Mouse (Mus musculus) hindbrain, embryonic 12.5 days (tissue): ENCODE measurements around the gene Ythdf1. TPM values are rescaled to one million over a fixed set of nuclear protein-coding genes. Genes with fewer than 3 reads are reported as not detected.

Experiments used
- ATAC-seq: fragments of 200-750 bp; cut with Nextera tagmentation; 2 replicates; pipeline ENCODE4 v1.8.0; 2017; ENCODE audit warnings: moderate TSS enrichment; ENCODE audit not compliant: low FRiP score
- H3K27ac ChIP-seq: fragments of 300-500 bp; sonication (generic); 2 replicates; pipeline ENCODE4 v1.5.1; 2016; ENCODE audit warnings: mild to moderate bottlenecking
- H3K27me3 ChIP-seq: fragments of 300-500 bp; sonication (generic); 2 replicates; pipeline ENCODE4 v1.6.1; 2016; ENCODE audit warnings: mild to moderate bottlenecking
- H3K36me3 ChIP-seq: fragments of 300-500 bp; sonication (generic); 2 replicates; pipeline ENCODE4 v1.6.1; 2016; ENCODE audit warnings: mild to moderate bottlenecking
- H3K4me1 ChIP-seq: fragments of 300-500 bp; sonication (generic); 2 replicates; pipeline ENCODE4 v1.6.1; 2016
- H3K4me2 ChIP-seq: fragments of 300-500 bp; sonication (generic); replicated peaks from 2 replicates; pipeline ENCODE4 v1.6.1; 2016; ENCODE audit warnings: mild to moderate bottlenecking
- H3K4me3 ChIP-seq: fragments of 300-500 bp; sonication (generic); 2 replicates; pipeline ENCODE4 v1.5.1; 2016; ENCODE audit warnings: mild to moderate bottlenecking
- H3K9ac ChIP-seq: fragments of 300-500 bp; sonication (generic); 2 replicates; pipeline ENCODE4 v1.6.1; 2016; ENCODE audit warnings: mild to moderate bottlenecking, moderate library complexity
- H3K9me3 ChIP-seq: fragments of 300-500 bp; sonication (generic); replicated peaks from 2 replicates; pipeline ENCODE4 v1.6.1; 2016; ENCODE audit warnings: mild to moderate bottlenecking
- WGBS: fragments of 180-500 bp; shearing (Covaris S2); methylation state at CpG from one replicate; pipeline ENCODE4 v1.1.7; 2016; 5-methylcytosine and 5-hydroxymethylcytosine counted together
- polyA plus RNA-seq: library from polyadenylated mRNA; unstranded; fragments of >200 nt; fragmentation: Nextera tagmentation; extraction: Ambion mirVana; gene quantifications from 2 replicates; pipeline ENCODE4 v1.2.1, GENCODE M21; 2016

Gene Ythdf1
- polyA plus RNA-seq, 1 experiment from 2014 or later, result 61.0 TPM

DNA sequence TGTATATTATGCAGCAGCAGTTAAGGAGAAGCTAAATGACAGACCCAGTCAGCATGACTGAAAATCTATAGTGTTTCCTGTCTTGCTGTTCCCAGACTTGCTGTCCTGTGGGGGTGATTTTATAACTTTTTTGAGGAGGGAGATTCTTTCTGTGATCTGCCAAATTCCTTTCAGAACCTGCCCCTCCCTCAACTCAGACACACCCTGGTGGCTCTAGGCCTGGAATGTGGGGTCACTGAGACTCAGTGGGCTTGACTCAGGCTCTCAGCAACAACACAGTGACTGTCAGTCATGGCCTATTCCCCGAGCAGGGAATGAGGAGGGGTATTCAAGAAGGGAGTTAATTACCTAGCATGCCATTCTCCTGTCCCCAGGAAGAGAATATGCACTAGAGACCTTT, 29.2 kb upstream of the Ythdf1 start:
- no peak for ATAC-seq
- Histone ChIP-seq H3K27ac (no peak overlapping the region), H3K27me3 (no peaks in the 10 kb centered on the region), H3K36me3 (no peaks in the 10 kb centered on the region), H3K4me3 (no peak overlapping the region), H3K4me2 (no peak overlapping the region), H3K9me3 (no peaks in the 10 kb centered on the region), H3K4me1 (peaks cover 48% of the 10 kb centered on the region), H3K9ac (no peak overlapping the region)
- 24% methylated on average over 1 of the region's 1 CpGs for WGBS

DNA sequence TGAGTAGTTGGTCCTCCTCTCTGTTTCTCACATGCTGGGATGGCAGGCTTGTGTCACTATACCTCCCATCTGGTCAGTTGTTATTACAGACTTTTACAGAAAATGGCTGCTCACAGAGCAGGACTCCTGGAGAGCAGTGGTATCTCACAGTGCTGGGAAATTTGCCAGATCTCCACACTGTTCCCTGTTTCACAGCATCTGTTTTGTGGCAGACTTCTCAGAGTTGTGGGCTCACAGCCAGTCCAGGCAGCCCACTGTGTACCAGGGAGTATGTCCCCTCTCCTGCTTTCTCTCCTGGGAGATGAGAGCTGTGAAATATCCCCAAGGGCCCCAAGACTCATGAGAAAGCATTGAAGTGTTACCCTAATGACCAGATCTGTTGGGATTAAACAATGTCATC, 21.1 kb upstream of the Ythdf1 start:
- H3K36me3 ChIP-seq, result peaks cover 27% of the 10 kb centered on the region
- no peaks in the 10 kb centered on the region for H3K27me3 ChIP-seq
- no peaks in the 10 kb centered on the region for H3K4me1 ChIP-seq
- no peak for ATAC-seq
- no peak overlapping the region for H3K27ac ChIP-seq
- H3K9ac ChIP-seq, result no peak overlapping the region
- H3K4me3 ChIP-seq, result no peak overlapping the region
- no peak overlapping the region for H3K4me2 ChIP-seq
- no peaks in the 10 kb centered on the region for H3K9me3 ChIP-seq

DNA sequence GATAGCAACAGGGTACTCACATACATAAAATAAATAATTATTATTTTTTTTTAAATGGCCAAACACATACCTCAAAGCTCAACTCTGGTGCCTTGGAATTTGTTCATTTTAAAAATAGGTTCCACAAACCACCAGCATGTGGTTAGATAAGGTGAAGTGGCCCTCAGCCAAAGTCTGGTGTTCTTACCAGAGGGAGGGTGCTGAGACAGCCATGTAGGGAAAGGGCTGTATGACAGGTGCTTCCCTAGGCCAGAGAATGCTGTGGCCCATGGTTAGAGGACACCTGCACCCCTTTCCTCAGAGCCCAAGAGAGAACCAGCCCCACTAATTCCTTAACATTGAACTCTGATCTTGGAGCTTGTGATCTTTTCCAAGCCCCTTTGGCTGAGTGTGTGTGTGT, 19.4 kb upstream of the Ythdf1 start:
- H3K9me3 ChIP-seq, result no peaks in the 10 kb centered on the region
- ATAC-seq, result no peak
- peaks cover 3% of the 10 kb centered on the region; the same call in 1 of the 2 replicates for H3K4me1 ChIP-seq
- H3K27ac ChIP-seq, result no peak overlapping the region
- H3K9ac ChIP-seq, result no peak overlapping the region
- no peak overlapping the region for H3K4me2 ChIP-seq
- H3K36me3 ChIP-seq, result peaks cover 27% of the 10 kb centered on the region
- no peak overlapping the region for H3K4me3 ChIP-seq
- H3K27me3 ChIP-seq, result no peaks in the 10 kb centered on the region

DNA sequence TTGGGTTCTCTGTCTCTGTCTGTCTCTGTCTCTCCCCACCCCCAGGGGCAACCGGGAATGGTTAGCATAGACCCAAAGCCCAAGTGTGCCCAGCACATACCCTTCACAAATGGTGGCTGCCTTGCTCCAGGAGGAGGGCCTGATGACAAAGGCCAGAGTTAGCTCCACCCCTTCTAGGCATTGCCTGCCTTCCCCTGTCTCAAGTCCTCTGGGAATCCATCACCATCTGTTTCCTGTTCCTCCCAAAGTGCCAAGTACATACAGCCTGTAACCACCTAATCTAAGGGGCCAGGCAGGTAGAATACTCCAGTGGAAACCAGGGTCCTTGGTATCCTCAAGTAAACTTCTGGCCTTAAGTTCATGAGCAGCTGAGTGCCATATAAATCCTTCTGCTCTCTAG, 11.7 kb upstream of the Ythdf1 start:
- Histone ChIP-seq H3K36me3 (peaks cover 12% of the 10 kb centered on the region; the same call in 1 of the 2 replicates), H3K4me1 (peaks cover 17% of the 10 kb centered on the region), H3K27ac (no peak overlapping the region), H3K4me2 (no peak overlapping the region), H3K4me3 (no peak overlapping the region), H3K9ac (no peak overlapping the region), H3K27me3 (no peaks in the 10 kb centered on the region), H3K9me3 (no peaks in the 10 kb centered on the region)
- ATAC-seq, result no peak
- 81% methylated on average over 1 of the region's 1 CpGs for WGBS

DNA sequence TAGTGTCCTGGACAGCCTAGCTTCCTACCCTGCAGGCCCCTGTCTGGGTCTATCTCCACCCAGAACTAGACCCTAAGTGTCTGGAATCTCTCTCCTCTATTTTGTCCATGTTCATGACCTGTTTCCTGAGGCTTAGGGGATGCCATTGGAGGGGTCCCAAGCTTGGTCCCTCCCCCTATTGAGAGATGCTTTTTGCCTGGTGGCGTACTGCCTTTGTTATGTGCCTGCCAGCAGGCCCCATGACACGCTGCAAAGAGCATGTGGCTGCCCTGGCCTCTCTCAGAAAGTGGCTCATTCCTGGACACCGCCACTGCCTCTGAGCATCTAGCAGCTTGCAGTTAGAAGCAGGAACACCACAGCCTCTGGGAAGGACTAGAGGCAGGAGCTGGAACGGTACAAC, 8.0 kb upstream of the Ythdf1 start, which contains the start of gene Birc7:
TSS of gene Birc7 (plus strand) at position 301 of the 400 bp plus-strand sequence.
- Histone ChIP-seq H3K27me3 (no peaks in the 10 kb centered on the region), H3K4me2 (no peak within 1 kb of the TSS), H3K27ac (0 out of 2 replicates have a peak within 1 kb of the TSS, but pooled peaks have one; percentile 4), H3K9me3 (no peaks in the 10 kb centered on the region), H3K9ac (0 out of 2 replicates have a peak within 1 kb of the TSS, but pooled peaks have one; percentile 19), H3K36me3 (no peaks in the 10 kb centered on the region), H3K4me1 (peaks cover 13% of the 10 kb centered on the region), H3K4me3 (no peak within 1 kb of the TSS)
- no peak for ATAC-seq
- 45% methylated on average over 4 of the region's 4 CpGs for WGBS

DNA sequence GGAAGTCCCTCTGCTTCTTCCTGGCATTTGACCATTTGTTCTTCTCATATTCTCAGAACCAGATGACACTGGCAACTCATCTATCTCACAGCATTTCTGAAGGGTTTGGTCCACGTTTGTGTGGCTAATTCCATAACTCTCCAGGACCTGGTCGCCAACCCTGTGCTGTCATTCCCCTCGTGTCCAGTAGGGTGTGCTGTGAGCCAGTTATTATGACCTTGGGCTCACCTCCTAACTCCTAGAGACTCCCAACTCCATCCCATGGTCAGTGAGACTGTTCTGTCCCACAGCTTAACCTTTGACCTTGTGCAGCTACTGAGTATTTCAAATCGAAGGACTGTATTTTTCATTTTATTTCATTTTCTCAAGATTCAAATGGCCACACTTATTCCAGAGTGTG, 4.4 kb upstream of the Ythdf1 start:
- ATAC-seq, result no peak
- H3K36me3 ChIP-seq, result no peaks in the 10 kb centered on the region
- H3K27me3 ChIP-seq, result no peaks in the 10 kb centered on the region
- H3K27ac ChIP-seq, result no peak overlapping the region
- H3K4me2 ChIP-seq, result no peak overlapping the region
- no peak overlapping the region for H3K9ac ChIP-seq
- H3K9me3 ChIP-seq, result no peaks in the 10 kb centered on the region
- H3K4me3 ChIP-seq, result no peak overlapping the region
- WGBS, result 9% methylated on average over 4 of the region's 4 CpGs
- H3K4me1 ChIP-seq, result peaks cover 11% of the 10 kb centered on the region

DNA sequence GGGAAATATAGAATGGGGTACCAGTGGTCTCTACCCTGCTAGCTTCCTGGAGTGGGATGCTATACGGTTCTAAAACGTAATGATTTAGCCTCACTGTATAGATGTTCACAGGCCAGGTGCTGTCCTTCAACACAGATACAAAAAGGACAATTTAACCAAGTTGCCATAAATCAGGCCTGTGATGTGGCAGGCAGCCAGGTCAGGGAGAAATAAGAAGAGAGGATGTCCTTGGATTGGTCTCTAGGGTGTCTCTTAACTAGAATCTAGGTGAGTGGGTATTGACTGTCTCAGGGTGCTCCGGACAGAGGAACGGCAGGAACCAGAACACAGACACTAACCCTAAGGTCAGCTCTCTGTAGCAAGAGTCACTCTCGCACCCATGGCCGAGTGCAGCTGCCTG, 2.0 kb upstream of the Ythdf1 start:
- H3K27ac ChIP-seq, result no peak overlapping the region
- 91% methylated on average over 6 of the region's 6 CpGs for WGBS
- no peak for ATAC-seq

DNA sequence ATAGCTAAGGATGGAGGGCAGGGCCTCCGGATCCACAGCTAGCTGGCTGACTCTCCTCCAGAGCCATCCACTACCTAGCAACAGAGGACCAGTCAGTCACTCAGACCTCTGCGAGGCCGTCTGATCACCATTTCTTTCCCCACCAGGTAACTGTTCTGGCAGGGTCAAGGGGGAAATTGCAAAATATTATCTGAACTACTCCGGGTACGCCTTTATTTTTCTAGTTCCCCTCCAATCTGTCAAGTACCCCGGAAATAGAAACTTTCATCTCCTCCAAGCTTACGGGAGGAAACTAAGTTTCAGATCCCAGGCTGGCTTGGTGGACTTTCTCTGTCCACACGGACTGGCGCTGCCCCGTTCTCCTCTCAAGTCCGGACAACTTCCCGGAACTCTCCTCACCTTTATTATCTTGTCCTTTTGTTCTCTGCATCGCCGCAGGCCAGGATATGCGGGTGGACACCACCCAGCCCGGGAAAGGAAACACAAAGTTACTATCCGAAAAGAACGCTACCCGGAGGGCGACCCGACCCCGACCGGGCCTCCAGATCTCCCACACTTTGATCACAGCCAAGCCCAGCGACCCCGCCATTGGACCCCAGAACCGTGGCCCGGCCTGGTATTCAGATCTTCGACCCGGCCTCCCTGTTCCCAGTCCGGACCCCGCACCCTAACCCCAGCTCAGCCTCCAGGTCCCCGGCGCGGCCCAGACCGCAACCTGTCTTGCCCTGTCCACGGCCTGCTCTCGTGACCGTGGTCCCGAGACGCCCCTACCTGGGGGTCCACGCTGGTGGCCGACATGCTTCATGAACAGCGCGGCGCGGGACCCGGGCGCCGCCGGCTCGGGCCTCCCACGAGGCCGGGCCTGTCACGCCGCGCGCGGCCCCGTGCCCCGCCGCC, 588 bp downstream of the Ythdf1 start:
- Histone ChIP-seq H3K27ac (peak overlapping the region; percentile 70), H3K4me3 (peak overlapping the region; percentile 100), H3K36me3 (peaks cover 33% of the 10 kb centered on the region), H3K4me1 (peaks cover 26% of the 10 kb centered on the region), H3K9me3 (no peaks in the 10 kb centered on the region), H3K27me3 (no peaks in the 10 kb centered on the region), H3K4me2 (peak overlapping the region; percentile 86), H3K9ac (peak overlapping the region; percentile 98)
- WGBS, result 1% methylated on average over 61 of the region's 61 CpGs
- ATAC-seq, result peak; percentile 74

More for the DNA sequence above, 2.0 kb upstream of the Ythdf1 start:
- Histone ChIP-seq H3K9ac (no peak overlapping the region), H3K36me3 (peaks cover 11% of the 10 kb centered on the region), H3K9me3 (no peaks in the 10 kb centered on the region), H3K27me3 (no peaks in the 10 kb centered on the region), H3K4me1 (peaks cover 22% of the 10 kb centered on the region), H3K4me2 (no peak overlapping the region), H3K4me3 (no peak overlapping the region)

DNA sequence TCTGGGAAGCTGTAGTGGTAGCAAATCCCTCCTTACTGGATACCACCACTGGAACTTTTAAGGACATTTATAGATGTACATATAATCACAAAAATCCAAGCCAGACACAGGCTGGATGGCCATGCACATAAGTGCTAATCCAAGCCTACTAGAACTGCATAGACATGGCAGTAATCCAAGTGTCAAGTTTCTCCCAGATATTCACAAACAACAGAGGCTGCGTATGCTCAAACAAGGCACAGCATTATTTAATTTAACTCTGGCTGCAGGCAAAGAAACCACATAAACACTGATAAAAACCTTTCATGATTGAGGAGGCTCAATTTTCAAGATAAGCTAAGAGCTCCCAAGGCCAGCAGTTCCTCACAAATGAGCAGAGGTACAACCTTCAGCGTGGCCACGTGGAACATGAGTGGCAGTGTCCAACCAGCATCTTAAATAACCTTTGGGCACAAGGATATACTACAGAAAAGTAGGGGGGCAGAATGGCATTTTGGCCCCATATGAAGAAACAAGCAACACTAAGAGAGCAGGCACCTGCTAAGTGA, 4.8 kb downstream of the Ythdf1 start:
- Histone ChIP-seq H3K4me2 (no peak overlapping the region), H3K27ac (no peak overlapping the region), H3K27me3 (no peaks in the 10 kb centered on the region), H3K36me3 (peaks cover 67% of the 10 kb centered on the region), H3K4me3 (no peak overlapping the region), H3K4me1 (peaks cover 21% of the 10 kb centered on the region), H3K9ac (no peak overlapping the region), H3K9me3 (no peaks in the 10 kb centered on the region)
- ATAC-seq, result no peak
- 93% methylated on average over 3 of the region's 3 CpGs for WGBS

DNA sequence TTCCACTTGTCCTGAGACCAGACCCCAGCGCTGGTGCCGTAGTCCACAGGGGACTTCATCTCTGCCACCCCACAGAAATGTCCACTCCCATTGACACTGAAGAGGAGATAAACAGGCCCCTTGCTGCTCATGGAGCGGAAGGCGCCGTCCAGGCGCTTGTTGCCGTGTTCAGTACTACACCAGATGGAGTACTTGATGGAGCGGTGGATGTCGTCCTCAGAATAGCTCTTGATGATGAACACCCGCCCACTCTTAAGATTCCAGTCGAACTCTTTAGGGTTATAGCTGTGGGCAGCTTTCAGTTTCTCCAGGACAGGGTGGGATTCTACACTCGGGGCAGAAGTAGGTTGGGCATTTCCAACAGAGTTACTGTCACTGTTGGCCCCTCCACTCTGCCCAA, 9.8 kb downstream of the Ythdf1 start:
- no peak for ATAC-seq
- Histone ChIP-seq H3K9me3 (no peaks in the 10 kb centered on the region), H3K9ac (no peak overlapping the region), H3K4me2 (no peak overlapping the region), H3K27ac (no peak overlapping the region), H3K27me3 (no peaks in the 10 kb centered on the region), H3K4me3 (no peak overlapping the region), H3K4me1 (peaks cover 10% of the 10 kb centered on the region), H3K36me3 (peaks cover 60% of the 10 kb centered on the region)
- 93% methylated on average over 12 of the region's 12 CpGs for WGBS

DNA sequence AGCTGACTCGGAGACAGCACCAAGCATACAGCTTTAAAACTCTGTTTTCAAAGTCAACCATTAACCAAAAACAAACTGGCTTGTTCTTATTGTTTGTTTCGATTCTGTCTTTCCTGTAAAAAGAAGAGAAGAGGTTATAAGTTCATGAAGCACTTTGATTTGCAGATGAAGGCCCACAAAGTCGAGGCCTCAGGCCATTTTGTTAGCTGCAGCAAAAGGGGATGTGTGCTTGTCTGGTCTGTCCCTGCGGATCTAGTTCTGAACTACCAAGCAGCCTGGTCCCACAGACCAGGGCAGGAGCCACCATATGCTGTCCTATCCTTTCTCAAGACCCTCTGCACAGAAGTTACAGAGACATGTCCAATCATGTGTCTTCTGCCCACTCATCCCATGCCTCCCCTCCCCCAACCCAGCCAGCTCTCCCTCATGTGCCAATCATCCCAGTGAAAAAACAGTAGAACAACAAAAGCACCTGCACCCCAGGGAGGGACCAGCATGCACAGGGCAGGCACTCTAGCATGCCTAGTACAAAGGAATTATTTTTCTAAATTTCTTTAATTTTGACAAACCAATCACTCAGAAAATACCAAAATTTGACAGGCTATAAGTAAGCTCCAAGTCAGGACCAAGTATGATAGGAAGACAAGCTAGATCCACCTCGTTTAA, 15.1 kb downstream of the Ythdf1 start:
- H3K4me1 ChIP-seq, result peaks cover 12% of the 10 kb centered on the region
- 0 out of 2 replicates have a peak, but pooled peaks have one; percentile 52 for ATAC-seq
- no peak overlapping the region for H3K4me3 ChIP-seq
- H3K36me3 ChIP-seq, result peaks cover 27% of the 10 kb centered on the region
- no peak overlapping the region for H3K9ac ChIP-seq
- 60% methylated on average over 5 of the region's 5 CpGs for WGBS
- no peaks in the 10 kb centered on the region for H3K9me3 ChIP-seq
- H3K4me2 ChIP-seq, result no peak overlapping the region
- no peaks in the 10 kb centered on the region for H3K27me3 ChIP-seq
- H3K27ac ChIP-seq, result peak overlapping the region; percentile 66

DNA sequence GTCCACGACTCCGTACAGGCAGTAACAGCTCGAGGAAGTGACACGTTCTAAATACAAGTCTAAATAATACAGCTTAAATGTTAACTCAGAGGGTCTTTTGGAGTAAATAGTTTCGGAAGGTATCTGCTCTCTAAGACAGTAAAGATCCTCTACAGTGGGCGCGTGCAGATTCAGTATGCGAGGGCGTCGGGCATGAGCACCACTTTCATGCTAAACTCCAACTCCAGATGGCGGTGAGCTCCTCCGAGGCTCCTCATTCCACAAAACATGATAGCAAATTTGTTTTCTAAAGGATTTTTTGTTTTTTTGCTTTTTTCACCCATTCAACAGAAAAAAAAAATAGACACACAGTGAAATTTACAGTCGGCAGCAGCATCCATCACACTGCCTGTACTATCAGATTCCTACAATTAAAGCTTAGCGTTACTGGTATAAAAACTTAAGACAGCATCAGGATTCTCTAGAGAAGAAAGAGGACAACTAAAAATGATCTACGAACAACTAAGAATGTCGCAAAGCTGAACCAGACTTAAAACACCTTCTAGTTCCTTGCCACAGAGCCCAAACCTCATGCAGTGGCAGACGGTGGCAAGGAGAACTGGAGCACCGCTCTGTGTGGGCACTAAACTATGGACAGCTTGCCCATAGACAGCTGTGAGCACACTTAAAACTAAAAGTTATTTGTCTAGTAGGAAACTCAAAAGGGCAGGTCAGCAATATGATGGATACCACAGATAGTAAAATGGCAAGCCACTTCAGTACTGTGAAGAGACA, 16.1 kb downstream of the Ythdf1 start:
- H3K9me3 ChIP-seq, result no peaks in the 10 kb centered on the region
- H3K9ac ChIP-seq, result no peak overlapping the region
- H3K27ac ChIP-seq, result no peak overlapping the region
- peaks cover 19% of the 10 kb centered on the region for H3K36me3 ChIP-seq
- WGBS, result 93% methylated on average over 18 of the region's 18 CpGs
- H3K4me3 ChIP-seq, result no peak overlapping the region
- H3K4me1 ChIP-seq, result peaks cover 12% of the 10 kb centered on the region
- no peak overlapping the region for H3K4me2 ChIP-seq
- no peak for ATAC-seq
- H3K27me3 ChIP-seq, result no peaks in the 10 kb centered on the region
